In the genomic region with DNA sequence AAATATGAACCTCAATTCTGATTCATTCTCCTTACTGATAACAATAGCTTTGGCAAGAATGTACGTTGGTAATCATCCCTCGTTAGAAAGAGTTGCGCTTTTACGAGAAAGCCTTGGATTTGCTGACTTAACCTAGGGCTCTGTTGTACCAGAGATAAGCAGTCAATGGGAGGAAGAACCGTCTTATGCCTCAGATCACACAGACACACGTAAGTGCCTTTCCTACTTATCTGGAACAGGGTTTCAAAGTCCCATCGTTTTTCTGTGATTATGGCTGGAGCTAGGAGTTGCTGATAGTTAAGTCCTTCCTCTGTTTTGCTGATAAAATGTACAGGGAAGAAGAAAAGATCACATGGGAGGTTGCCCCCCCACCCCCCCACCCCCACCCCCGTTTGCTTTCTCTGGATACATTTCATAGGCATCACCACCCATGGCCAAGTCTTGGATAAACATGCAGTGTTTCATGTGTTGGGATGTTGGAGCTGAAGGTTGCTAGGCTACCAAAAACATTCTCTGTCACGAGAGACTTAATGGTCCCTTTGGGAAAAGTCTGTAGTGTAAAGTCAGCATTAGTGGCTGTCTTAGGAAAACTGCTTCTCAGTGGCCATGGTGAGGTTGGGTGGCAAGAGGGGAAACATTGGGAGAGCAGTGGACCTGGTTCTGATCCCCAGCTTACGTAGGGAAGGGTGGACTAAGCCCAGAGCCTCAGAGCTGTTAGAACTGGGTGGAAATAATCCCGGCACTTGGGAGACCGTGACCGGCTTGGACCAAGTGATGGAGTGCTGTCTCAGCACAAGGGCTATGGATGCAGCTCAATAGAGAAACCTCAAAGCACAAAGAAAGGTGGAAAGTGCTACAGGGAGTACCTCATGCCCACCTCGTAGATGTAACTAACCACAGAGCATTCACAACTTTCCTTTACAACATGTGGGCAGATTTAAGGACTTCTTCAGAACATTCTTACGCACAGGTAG, we compare ENCODE assay signal across 13 mouse cellular contexts. TPM values are rescaled to one million over a fixed set of nuclear protein-coding genes. Genes with fewer than 3 reads are reported as not detected.
DNase-seq lines count a peak whose midpoint lies in the region; ATAC-seq and TF ChIP-seq lines count a peak whose summit lies in the region.
"Had no signal": no experiment of that assay in that cellular context is flagged by ENCODE, and none has a peak within 500 bp of the region (broad histone marks: within the 10 kb centered on the region; RNA-seq: fewer than 3 reads in every experiment).

No protein-coding gene starts in this region.

- 0 out of 2 replicates have a peak, but pooled peaks cover 5% of the 10 kb centered on the region for H3K4me1 ChIP-seq in heart, postnatal 0 days (ENCODE audit: control insufficient read depth, insufficient read depth)
- H3K4me1 ChIP-seq in neural tube, embryonic 13.5 days (replicated peaks), result peaks cover 12% of the 10 kb centered on the region

- no peaks in the 10 kb centered on the region for H3K9me3 ChIP-seq in heart, postnatal 0 days (replicated peaks; ENCODE audit: control insufficient read depth, low read length)
- H3K9me3 ChIP-seq in neural tube, embryonic 13.5 days, result no peaks in the 10 kb centered on the region
- H3K9me3 ChIP-seq: kidney, embryonic 15.5 days; limb, embryonic 15.5 days had no signal

- no peak for TF ChIP-seq CTCF in heart, postnatal 0 days (IDR thresholded peaks at IDR 0.05; ENCODE audit: low read depth)

- H3K27me3 ChIP-seq in heart, postnatal 0 days (ENCODE audit: control insufficient read depth, insufficient read depth, low read length), result no peaks in the 10 kb centered on the region
- no peaks in the 10 kb centered on the region for H3K27me3 ChIP-seq in neural tube, embryonic 13.5 days
- H3K27me3 ChIP-seq: kidney, embryonic 15.5 days; limb, embryonic 15.5 days had no signal

- peak; percentile 32 for DNase-seq in heart, adult 8-10 months (ENCODE audit: low spot score)
- no peak for DNase-seq in heart, postnatal 36 days
- peak; percentile 23 for DNase-seq in lung, postnatal 25 days (ENCODE audit: low spot score)
- DNase-seq in lung, postnatal 14 days, result no peak
- DNase-seq in heart, postnatal 0 days (ENCODE audit: low spot score), result peak; percentile 10
- no peak for DNase-seq in right cerebral cortex, postnatal 36 days (ENCODE audit: low spot score in 2 of 2)
- DNase-seq in left cerebral cortex, postnatal 10 days (ENCODE audit: extremely low spot score in 1 of 2, low spot score in 2 of 2), result no peak
- DNase-seq: cerebellum, postnatal 36 days; thymus, postnatal 25 days had no signal

- intact Hi-C loops in heart, postnatal 36 days (cut with DNase I), result loop anchor here (2.0 kb wide), 1 partner anchor 18 kb away; no protein-coding TSS in a partner anchor
- intact Hi-C loops in left cerebral cortex, postnatal 10 days (cut with DNase I), result no loop called here

- no peak overlapping the region for H3K4me2 ChIP-seq in heart, postnatal 0 days (ENCODE audit: low read depth, low read length)
- H3K4me2 ChIP-seq in neural tube, embryonic 13.5 days, result no peak overlapping the region
- H3K4me2 ChIP-seq: kidney, embryonic 15.5 days; limb, embryonic 15.5 days had no signal

- 50% methylated on average over 15 of the region's 15 CpGs for WGBS in heart, postnatal 0 days
- 71% methylated on average over 15 of the region's 15 CpGs for WGBS in neural tube, embryonic 13.5 days

- no peak overlapping the region for H3K4me3 ChIP-seq in heart, postnatal 0 days (ENCODE audit: low read depth, low read length)
- H3K4me3 ChIP-seq in neural tube, embryonic 13.5 days, result no peak overlapping the region
- H3K4me3 ChIP-seq: kidney, embryonic 15.5 days; limb, embryonic 15.5 days had no signal

- ATAC-seq in heart, postnatal 0 days (ENCODE audit: insufficient read depth, low read depth), result peak; percentile 41; the same call in 1 of the 2 replicates
- ATAC-seq in neural tube, embryonic 13.5 days (ENCODE audit: low read depth), result peak; percentile 50; the same call in 1 of the 2 replicates
- ATAC-seq: CD4-positive, CD25-positive, alpha-beta regulatory T cell, adult 4 months had no signal

- H3K27ac ChIP-seq in heart, postnatal 0 days (ENCODE audit: low read depth), result no peak overlapping the region
- H3K27ac ChIP-seq in neural tube, embryonic 13.5 days (replicated peaks), result no peak overlapping the region
- H3K27ac ChIP-seq: kidney, embryonic 15.5 days; limb, embryonic 15.5 days had no signal

- H3K9ac ChIP-seq in heart, postnatal 0 days (replicated peaks; ENCODE audit: low read depth, low read length), result no peak overlapping the region
- no peak overlapping the region for H3K9ac ChIP-seq in neural tube, embryonic 13.5 days
- H3K9ac ChIP-seq: kidney, embryonic 15.5 days; limb, embryonic 15.5 days had no signal

- no peaks in the 10 kb centered on the region for H3K36me3 ChIP-seq in heart, postnatal 0 days (replicated peaks; ENCODE audit: control insufficient read depth, insufficient read depth, low read length)
- H3K36me3 ChIP-seq in neural tube, embryonic 13.5 days, result no peaks in the 10 kb centered on the region
- H3K36me3 ChIP-seq: kidney, embryonic 15.5 days; limb, embryonic 15.5 days had no signal

- no peak for TF ChIP-seq EP300 in heart, postnatal 0 days (IDR thresholded peaks at IDR 0.05; ENCODE audit: low read depth)

RNA-seq across cellular contexts. Expression of gene Bmp2k, which starts 25.1 kb away (rescaled TPM):
- total RNA-seq in heart, adult 8-10 months (2022), result 1 to 10 TPM; 6.3 to 6.9 (median 6.6) TPM
- total RNA-seq in heart, postnatal 36 days (2021), result 1 to 10 TPM; 8.9 to 9.1 TPM
- 7.0 and 12.4 TPM in 2 replicates for total RNA-seq in heart, postnatal 0 days (2014; rRNA removed; ENCODE audit: low replicate concordance)
- polyA plus RNA-seq in heart, postnatal 0 days (2015; fragmentation: Nextera tagmentation; extraction: Ambion mirVana), result 6.8 and 6.9 TPM in 2 replicates
- polyA plus RNA-seq in neural tube, embryonic 13.5 days (2015; fragmentation: Nextera tagmentation; extraction: Ambion mirVana), result 9.2 and 9.9 TPM in 2 replicates
- 10 to 100 TPM; 14.3 to 14.8 TPM for total RNA-seq in left cerebral cortex, postnatal 10 days (2021)

Comparison
In these comparisons a context has a peak if more than half of its experiments do, and no peak if none do; other contexts are left out.
1. DNase-seq: peak in heart, adult 8-10 months (single experiment), lung, postnatal 25 days (single experiment) and heart, postnatal 0 days (single experiment); none in heart, postnatal 36 days (0 of 2), lung, postnatal 14 days (single experiment), right cerebral cortex, postnatal 36 days (0 of 2) and left cerebral cortex, postnatal 10 days (0 of 2).